Mouse (Mus musculus): ENCODE data around the gene Notch2. TPM values are rescaled to one million over a fixed set of nuclear protein-coding genes. Genes with fewer than 3 reads are reported as not detected.

The Notch2 gene
- polyA plus RNA-seq, 1 experiment from 2014 or later: 6.6 TPM

GRCm38 (mm10) chr3:98006046-98006691 is 7.2 kb upstream of the Notch2 start:
- Histone ChIP-seq H3K4me3 (ENCODE audit: low read depth, low read length) (no peak overlapping the region), H3K27me3 (ENCODE audit: control insufficient read depth, insufficient read depth, low read depth, low read length) (no peaks in the 10 kb centered on the region; the same call in 1 of the 2 replicates), H3K4me2 (ENCODE audit: low read length) (no peak overlapping the region), H3K9ac (ENCODE audit: low read depth, low read length) (no peak overlapping the region), H3K9me3 (replicated peaks; ENCODE audit: control insufficient read depth, low read length, poor library complexity, severe bottlenecking) (no peaks in the 10 kb centered on the region), H3K4me1 (ENCODE audit: control insufficient read depth, insufficient read depth, low read length) (no peaks in the 10 kb centered on the region), H3K36me3 (ENCODE audit: control insufficient read depth, insufficient read depth, low read length) (no peaks in the 10 kb centered on the region), H3K27ac (ENCODE audit: low read length) (no peak overlapping the region)
- no peak for ATAC-seq
- 74% methylated on average over 8 of the region's 8 CpGs for WGBS

- no peaks in the 10 kb centered on the region; the same call in 1 of the 2 replicates for H3K27me3 ChIP-seq (ENCODE audit: control insufficient read depth, insufficient read depth, low read depth, low read length)
- no peak overlapping the region for H3K4me3 ChIP-seq (ENCODE audit: low read depth, low read length)
- H3K4me1 ChIP-seq (ENCODE audit: control insufficient read depth, insufficient read depth, low read length): no peaks in the 10 kb centered on the region
- no peaks in the 10 kb centered on the region for H3K36me3 ChIP-seq (ENCODE audit: control insufficient read depth, insufficient read depth, low read length)
- WGBS: 89% methylated on average over 5 of the region's 5 CpGs
- H3K9me3 ChIP-seq (replicated peaks; ENCODE audit: control insufficient read depth, low read length, poor library complexity, severe bottlenecking): no peaks in the 10 kb centered on the region
- no peak overlapping the region for H3K4me2 ChIP-seq (ENCODE audit: low read length)
- no peak overlapping the region for H3K27ac ChIP-seq (ENCODE audit: low read length)
- no peak overlapping the region for H3K9ac ChIP-seq (ENCODE audit: low read depth, low read length)
- no peak for ATAC-seq
Observed at GRCm38 (mm10) chr3:98006973-98007372, 6.4 kb upstream of the Notch2 start.

GRCm38 (mm10) chr3:98008143-98008542 is 5.2 kb upstream of the Notch2 start:
- 87% methylated on average over 6 of the region's 6 CpGs for WGBS

GRCm38 (mm10) chr3:98009190-98009840 is 4.0 kb upstream of the Notch2 start:
- no peak overlapping the region for H3K4me3 ChIP-seq (ENCODE audit: low read depth, low read length)
- peaks cover 4% of the 10 kb centered on the region; the same call in 1 of the 2 replicates for H3K4me1 ChIP-seq (ENCODE audit: control insufficient read depth, insufficient read depth, low read length)
- no peak overlapping the region for H3K9ac ChIP-seq (ENCODE audit: low read depth, low read length)
- 67% methylated on average over 7 of the region's 7 CpGs for WGBS
- no peaks in the 10 kb centered on the region for H3K36me3 ChIP-seq (ENCODE audit: control insufficient read depth, insufficient read depth, low read length)
- H3K27ac ChIP-seq (ENCODE audit: low read length): no peak overlapping the region
- H3K27me3 ChIP-seq (ENCODE audit: control insufficient read depth, insufficient read depth, low read depth, low read length): no peaks in the 10 kb centered on the region; the same call in 1 of the 2 replicates
- no peak overlapping the region for H3K4me2 ChIP-seq (ENCODE audit: low read length)
- H3K9me3 ChIP-seq (replicated peaks; ENCODE audit: control insufficient read depth, low read length, poor library complexity, severe bottlenecking): no peaks in the 10 kb centered on the region
- no peak for ATAC-seq

More at GRCm38 (mm10) chr3:98008143-98008542, 5.2 kb upstream of the Notch2 start:
- no peak overlapping the region for H3K9ac ChIP-seq (ENCODE audit: low read depth, low read length)
- H3K27ac ChIP-seq (ENCODE audit: low read length): no peak overlapping the region
- no peak for ATAC-seq
- H3K9me3 ChIP-seq (replicated peaks; ENCODE audit: control insufficient read depth, low read length, poor library complexity, severe bottlenecking): no peaks in the 10 kb centered on the region
- H3K27me3 ChIP-seq (ENCODE audit: control insufficient read depth, insufficient read depth, low read depth, low read length): no peaks in the 10 kb centered on the region; the same call in 1 of the 2 replicates
- no peak overlapping the region for H3K4me2 ChIP-seq (ENCODE audit: low read length)
- no peaks in the 10 kb centered on the region for H3K36me3 ChIP-seq (ENCODE audit: control insufficient read depth, insufficient read depth, low read length)
- no peak overlapping the region for H3K4me3 ChIP-seq (ENCODE audit: low read depth, low read length)
- no peaks in the 10 kb centered on the region for H3K4me1 ChIP-seq (ENCODE audit: control insufficient read depth, insufficient read depth, low read length)

- H3K27me3 ChIP-seq (ENCODE audit: control insufficient read depth, insufficient read depth, low read depth, low read length): no peaks in the 10 kb centered on the region; the same call in 1 of the 2 replicates
- H3K27ac ChIP-seq (ENCODE audit: low read length): no peak overlapping the region
- H3K9ac ChIP-seq (ENCODE audit: low read depth, low read length): peak overlapping the region; percentile 71
- 0% methylated on average over 18 of the region's 18 CpGs for WGBS
- no peaks in the 10 kb centered on the region for H3K36me3 ChIP-seq (ENCODE audit: control insufficient read depth, insufficient read depth, low read length)
- H3K4me3 ChIP-seq (ENCODE audit: low read depth, low read length): peak overlapping the region; percentile 72
- ATAC-seq: no peak; the same call in 1 of the 2 replicates
- H3K4me1 ChIP-seq (ENCODE audit: control insufficient read depth, insufficient read depth, low read length): peaks cover 6% of the 10 kb centered on the region; the same call in 1 of the 2 replicates
- H3K9me3 ChIP-seq (replicated peaks; ENCODE audit: control insufficient read depth, low read length, poor library complexity, severe bottlenecking): no peaks in the 10 kb centered on the region
- peak overlapping the region; percentile 99 for H3K4me2 ChIP-seq (ENCODE audit: low read length)
Observed at GRCm38 (mm10) chr3:98013086-98013400, 284 bp upstream of the Notch2 start.

- ATAC-seq: no peak
- H3K4me3 ChIP-seq (ENCODE audit: low read depth, low read length): no peak overlapping the region
- no peak overlapping the region for H3K9ac ChIP-seq (ENCODE audit: low read depth, low read length)
- H3K36me3 ChIP-seq (ENCODE audit: control insufficient read depth, insufficient read depth, low read length): no peaks in the 10 kb centered on the region
- H3K9me3 ChIP-seq (replicated peaks; ENCODE audit: control insufficient read depth, low read length, poor library complexity, severe bottlenecking): no peaks in the 10 kb centered on the region
- H3K27ac ChIP-seq (ENCODE audit: low read length): no peak overlapping the region
- 61% methylated on average over 14 of the region's 14 CpGs for WGBS
- peak overlapping the region; percentile 99 for H3K4me2 ChIP-seq (ENCODE audit: low read length)
- no peaks in the 10 kb centered on the region; the same call in 1 of the 2 replicates for H3K27me3 ChIP-seq (ENCODE audit: control insufficient read depth, insufficient read depth, low read depth, low read length)
- H3K4me1 ChIP-seq (ENCODE audit: control insufficient read depth, insufficient read depth, low read length): peaks cover 9% of the 10 kb centered on the region; the same call in 1 of the 2 replicates
Observed at GRCm38 (mm10) chr3:98015205-98016171, 2.2 kb downstream of the Notch2 start.

GRCm38 (mm10) chr3:98016901-98017591 is 3.7 kb downstream of the Notch2 start:
- H3K27ac ChIP-seq (ENCODE audit: low read length): no peak overlapping the region
- 76% methylated on average over 5 of the region's 5 CpGs for WGBS

GRCm38 (mm10) chr3:98018187-98018586 is 4.9 kb downstream of the Notch2 start:
- no peak overlapping the region for H3K4me2 ChIP-seq (ENCODE audit: low read length)
- no peak for ATAC-seq
- no peaks in the 10 kb centered on the region for H3K36me3 ChIP-seq (ENCODE audit: control insufficient read depth, insufficient read depth, low read length)
- H3K4me1 ChIP-seq (ENCODE audit: control insufficient read depth, insufficient read depth, low read length): peaks cover 9% of the 10 kb centered on the region; the same call in 1 of the 2 replicates
- WGBS: 94% methylated on average over 4 of the region's 4 CpGs
- H3K27ac ChIP-seq (ENCODE audit: low read length): no peak overlapping the region
- no peaks in the 10 kb centered on the region for H3K9me3 ChIP-seq (replicated peaks; ENCODE audit: control insufficient read depth, low read length, poor library complexity, severe bottlenecking)
- H3K27me3 ChIP-seq (ENCODE audit: control insufficient read depth, insufficient read depth, low read depth, low read length): no peaks in the 10 kb centered on the region; the same call in 1 of the 2 replicates
- H3K4me3 ChIP-seq (ENCODE audit: low read depth, low read length): no peak overlapping the region
- H3K9ac ChIP-seq (ENCODE audit: low read depth, low read length): no peak overlapping the region

More at GRCm38 (mm10) chr3:98016901-98017591, 3.7 kb downstream of the Notch2 start:
- peaks cover 9% of the 10 kb centered on the region; the same call in 1 of the 2 replicates for H3K4me1 ChIP-seq (ENCODE audit: control insufficient read depth, insufficient read depth, low read length)
- no peak for ATAC-seq
- H3K4me2 ChIP-seq (ENCODE audit: low read length): no peak overlapping the region
- no peak overlapping the region for H3K4me3 ChIP-seq (ENCODE audit: low read depth, low read length)
- H3K27me3 ChIP-seq (ENCODE audit: control insufficient read depth, insufficient read depth, low read depth, low read length): no peaks in the 10 kb centered on the region; the same call in 1 of the 2 replicates
- H3K9ac ChIP-seq (ENCODE audit: low read depth, low read length): no peak overlapping the region
- H3K36me3 ChIP-seq (ENCODE audit: control insufficient read depth, insufficient read depth, low read length): no peaks in the 10 kb centered on the region
- no peaks in the 10 kb centered on the region for H3K9me3 ChIP-seq (replicated peaks; ENCODE audit: control insufficient read depth, low read length, poor library complexity, severe bottlenecking)
